Mouse (Mus musculus): ENCODE results near the gene Rapgef4.
A peak's percentile ranks its signal among the peaks of the same experiment; 100 is the strongest.
"Not testable (repeated sequence)": the region's sequence is repeated elsewhere in the genome, so short reads cannot be mapped to it uniquely, and the experiment has no call there.

The Rapgef4 gene

GRCm38 (mm10) chr2:72029081-72029480, 48.0 kb downstream of the Rapgef4 start:
- DNase-seq (ENCODE audit: low spot score) = no peak

GRCm38 (mm10) chr2:72029586-72030144, 48.6 kb downstream of the Rapgef4 start:
- no peak for DNase-seq (ENCODE audit: low spot score)

DNA sequence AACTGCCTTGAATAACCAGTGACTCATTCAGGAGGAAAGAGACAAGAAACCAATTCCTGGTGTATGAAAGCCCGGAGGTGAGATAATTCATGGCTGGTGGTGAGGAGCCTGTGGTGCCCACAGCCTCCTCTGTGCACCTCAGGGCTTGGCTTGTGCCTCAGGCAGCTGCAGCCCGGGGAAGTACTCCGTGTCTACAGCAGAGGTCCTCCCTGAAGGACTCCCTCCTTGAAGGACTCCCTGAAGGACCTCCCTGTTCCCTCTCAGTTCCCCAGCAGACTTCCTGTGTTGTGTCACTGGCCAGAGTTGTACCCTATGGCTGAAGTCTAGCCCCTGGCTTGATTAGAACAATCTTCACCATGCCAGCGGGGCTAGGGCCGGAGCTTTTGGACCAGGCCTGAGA, 50.7 kb downstream of the Rapgef4 start:
- DNase-seq (ENCODE audit: low spot score) = no peak

- DNase-seq (ENCODE audit: low spot score) = no peak
These were observed 54.6 kb downstream of the Rapgef4 start for GRCm38 (mm10) chr2:72035616-72036015.

- no peak for DNase-seq (ENCODE audit: low spot score)
These were observed 56.3 kb downstream of the Rapgef4 start for GRCm38 (mm10) chr2:72037357-72037756.

DNA sequence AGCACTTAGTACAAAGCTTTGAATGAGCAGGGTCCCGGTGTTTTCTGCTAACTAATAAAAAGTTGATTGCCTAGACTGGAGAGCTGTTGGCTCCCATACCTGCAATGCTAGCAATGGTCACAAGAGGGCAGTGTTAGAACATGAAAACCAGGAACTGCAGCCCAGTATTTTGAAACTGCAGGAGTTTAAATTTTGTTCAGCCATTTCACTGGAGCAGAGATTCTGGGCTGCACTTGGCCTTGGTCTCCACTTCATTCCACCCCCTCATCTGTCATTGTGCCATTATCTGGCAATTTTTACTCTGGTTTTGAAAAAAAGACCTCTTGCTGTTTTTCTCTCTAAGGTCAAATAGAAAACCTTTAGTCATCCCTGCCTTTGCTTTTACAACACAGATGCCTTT, 57.2 kb downstream of the Rapgef4 start:
- peak; percentile 37 for DNase-seq (ENCODE audit: low spot score)

- no peak for DNase-seq (ENCODE audit: low spot score)
These were observed 57.7 kb downstream of the Rapgef4 start for GRCm38 (mm10) chr2:72038651-72039251.

GRCm38 (mm10) chr2:72039522-72040045, 58.5 kb downstream of the Rapgef4 start:
- no peak for DNase-seq (ENCODE audit: low spot score)

DNA sequence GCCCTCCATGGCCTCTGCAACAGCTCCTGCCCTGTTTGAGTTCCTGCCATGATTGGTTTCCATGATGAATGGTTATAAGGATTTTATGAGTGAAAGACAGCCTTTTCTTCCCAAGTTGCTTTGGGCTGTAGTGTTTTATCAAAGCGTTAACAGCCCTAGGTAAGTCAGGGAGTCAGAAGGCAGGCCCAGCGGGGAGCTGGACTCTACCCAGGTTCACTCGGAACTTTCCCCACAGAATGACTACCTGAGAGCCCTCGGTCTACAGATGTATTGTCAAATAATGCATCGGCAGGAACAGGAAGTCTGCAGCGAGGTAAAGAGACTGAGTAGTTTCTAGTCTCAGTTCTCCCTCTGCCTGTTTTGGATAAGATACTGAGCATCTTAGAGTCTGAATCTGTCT, 60.0 kb downstream of the Rapgef4 start:
- no peak for DNase-seq (ENCODE audit: low spot score)

DNA sequence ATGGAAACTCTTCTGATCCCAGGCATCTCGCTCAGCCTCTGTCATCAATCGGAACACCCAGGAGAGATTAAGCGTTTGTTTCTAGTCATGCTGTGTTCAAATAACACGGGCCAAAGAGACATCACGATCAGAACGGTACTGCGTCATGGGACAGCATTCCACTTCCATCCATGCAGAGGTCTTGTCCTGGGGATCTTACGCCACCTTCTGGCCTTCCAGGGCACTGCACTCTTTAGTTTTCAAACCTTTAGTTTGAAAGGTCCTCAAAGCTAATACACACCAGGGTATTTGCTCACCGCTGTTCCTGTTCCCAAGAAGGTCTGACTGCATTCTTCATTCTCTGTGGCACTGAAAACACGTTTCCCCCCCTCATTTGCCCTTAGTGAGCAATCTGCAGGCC, 61.1 kb downstream of the Rapgef4 start:
- no peak for DNase-seq (ENCODE audit: low spot score)

DNA sequence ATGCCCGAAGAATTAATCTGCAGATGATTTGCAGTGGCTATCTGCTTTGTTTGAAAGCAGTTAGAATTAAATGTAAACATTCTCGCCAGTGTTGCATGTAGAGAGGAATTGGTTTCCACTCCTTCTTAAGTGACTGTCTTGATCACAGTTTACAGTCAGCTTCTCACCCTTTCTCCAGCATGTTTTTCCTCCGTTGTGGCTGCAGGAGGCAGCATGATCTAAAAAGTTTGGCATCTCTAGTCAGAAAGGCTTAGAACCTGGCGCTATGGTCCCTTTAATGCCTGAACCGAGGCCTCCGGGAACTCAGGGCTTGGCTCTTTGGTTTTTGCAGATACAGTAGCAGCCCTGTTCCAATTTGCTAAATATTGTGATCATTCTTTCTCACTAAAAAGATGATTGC, 63.2 kb downstream of the Rapgef4 start:
- no peak for DNase-seq (ENCODE audit: low spot score)

GRCm38 (mm10) chr2:72045024-72045423, 64.0 kb downstream of the Rapgef4 start:
- DNase-seq (ENCODE audit: low spot score) = no peak

DNA sequence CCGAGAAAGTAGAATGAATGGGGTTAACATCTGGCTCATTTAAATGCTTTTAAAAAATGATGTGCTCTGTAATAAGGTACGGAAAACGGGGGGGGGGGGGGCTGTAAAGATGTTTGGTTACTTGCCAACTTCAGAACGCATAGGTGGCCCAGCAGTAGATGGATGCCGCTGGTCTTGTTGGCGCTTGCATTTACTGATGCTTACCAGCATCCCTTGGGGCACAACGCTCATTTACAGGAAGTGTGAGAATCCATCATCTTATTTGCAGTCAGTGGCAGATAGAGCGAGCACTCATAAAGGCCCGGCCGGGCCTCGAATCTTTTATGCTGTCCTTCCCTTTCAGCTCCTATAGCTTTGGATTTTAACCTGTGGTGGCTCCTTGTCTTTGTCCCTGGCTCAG, 64.6 kb downstream of the Rapgef4 start:
- no peak for DNase-seq (ENCODE audit: low spot score)

GRCm38 (mm10) chr2:72050451-72050850, 69.4 kb downstream of the Rapgef4 start:
- DNase-seq (ENCODE audit: low spot score) = no peak

DNA sequence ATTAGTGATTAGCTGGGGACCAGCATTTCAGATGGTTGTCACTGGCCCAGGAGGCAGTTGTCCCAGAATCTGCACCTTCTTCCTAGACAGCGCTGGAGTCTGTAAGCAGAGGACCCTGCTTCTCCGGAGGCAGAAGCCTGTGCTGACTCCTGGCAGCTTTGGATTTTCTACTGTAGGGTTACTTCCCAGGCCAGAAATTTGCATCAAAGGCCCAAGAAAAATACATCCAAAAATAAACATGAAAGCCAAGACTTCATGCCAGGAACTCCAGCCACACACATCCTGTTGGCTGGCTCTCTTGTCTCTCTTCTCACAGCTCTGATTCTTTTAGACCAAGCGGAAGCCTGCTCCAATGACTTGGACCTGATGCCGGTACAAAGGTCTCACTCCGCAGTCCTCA, 73.2 kb downstream of the Rapgef4 start:
- no peak for DNase-seq (ENCODE audit: low spot score)

DNA sequence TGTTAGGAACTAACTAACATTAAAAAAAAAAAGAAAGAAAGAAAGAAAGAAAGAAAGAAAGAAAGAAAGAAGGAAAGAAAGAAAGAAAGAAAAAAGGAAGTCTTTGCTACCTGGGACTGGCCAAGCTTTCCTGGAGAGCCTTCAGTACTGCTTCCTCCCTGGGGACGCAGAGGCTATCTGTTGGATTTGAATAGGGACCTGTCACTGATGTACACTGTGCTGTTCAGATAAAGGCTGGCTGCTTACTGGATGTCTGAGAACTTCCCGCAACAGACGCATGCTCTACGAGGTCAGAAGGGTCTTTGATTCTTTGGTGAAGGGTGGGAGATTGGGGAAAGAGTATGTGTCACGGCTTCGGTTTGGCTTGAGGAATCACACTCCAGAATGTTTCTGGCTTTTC, 73.7 kb downstream of the Rapgef4 start:
- DNase-seq (ENCODE audit: low spot score) = no peak

GRCm38 (mm10) chr2:72055476-72055875, 74.4 kb downstream of the Rapgef4 start:
- DNase-seq (ENCODE audit: low spot score) = no peak

DNA sequence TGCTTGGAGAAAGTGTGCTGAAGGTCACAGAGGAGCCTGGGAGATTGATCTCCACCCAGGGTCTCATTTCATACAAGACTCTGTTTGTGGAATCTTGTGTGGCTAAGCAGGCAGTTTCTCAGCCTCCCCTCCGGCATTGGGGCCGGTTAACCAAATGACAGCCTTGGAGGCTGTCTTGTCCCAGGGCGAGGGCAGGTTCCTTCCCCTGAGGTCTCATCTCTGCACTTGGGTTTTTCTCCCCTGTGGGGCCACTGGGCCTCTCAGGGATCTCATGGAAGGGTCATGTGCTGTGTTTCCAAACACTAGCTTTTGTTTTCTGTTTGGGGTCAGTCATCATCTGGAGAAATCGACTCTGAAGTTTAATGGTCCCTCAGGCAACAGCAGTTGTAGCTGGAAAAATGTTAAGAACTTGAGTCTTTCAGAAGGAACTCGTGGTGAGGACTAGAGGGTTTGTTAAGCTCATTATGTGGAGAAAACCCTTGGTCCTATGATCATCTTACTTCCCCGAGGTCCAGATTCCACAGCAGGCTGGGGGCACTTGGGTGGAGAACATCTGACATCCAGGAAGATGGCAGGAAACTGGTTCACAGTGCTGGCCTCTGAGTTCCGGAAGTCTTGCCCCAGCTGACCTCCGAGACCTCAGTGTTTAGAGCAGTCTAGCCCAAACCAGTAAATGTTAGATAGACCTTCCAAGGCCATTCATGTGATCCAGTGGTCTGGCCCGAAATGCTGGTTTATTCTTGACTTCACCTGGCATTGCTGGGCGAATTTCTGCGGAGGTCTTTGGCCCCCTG, 75.2 kb downstream of the Rapgef4 start:
- no peak for DNase-seq (ENCODE audit: low spot score)

DNA sequence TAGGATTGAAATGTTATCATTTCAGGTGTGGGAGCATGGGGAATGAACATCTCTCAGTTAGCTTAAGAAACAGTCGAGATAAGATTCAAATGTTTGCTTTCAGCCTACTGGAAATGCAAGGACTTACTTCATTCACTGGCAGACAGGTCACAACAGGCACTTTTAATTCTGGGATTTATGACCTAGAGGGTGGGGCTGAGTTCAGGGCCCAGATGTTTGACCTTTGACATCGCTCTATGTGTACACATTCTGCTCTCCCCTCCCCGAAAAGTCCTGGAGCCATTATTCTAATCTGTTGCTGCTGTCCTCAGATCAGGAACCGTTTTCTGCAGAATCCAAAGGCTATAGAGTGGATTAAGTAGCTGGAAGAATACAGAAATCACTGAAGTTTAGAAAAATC, 81.9 kb downstream of the Rapgef4 start:
- DNase-seq (ENCODE audit: low spot score) = no peak

GRCm38 (mm10) chr2:72068505-72068904, 87.5 kb downstream of the Rapgef4 start:
- no peak for DNase-seq (ENCODE audit: low spot score)

DNA sequence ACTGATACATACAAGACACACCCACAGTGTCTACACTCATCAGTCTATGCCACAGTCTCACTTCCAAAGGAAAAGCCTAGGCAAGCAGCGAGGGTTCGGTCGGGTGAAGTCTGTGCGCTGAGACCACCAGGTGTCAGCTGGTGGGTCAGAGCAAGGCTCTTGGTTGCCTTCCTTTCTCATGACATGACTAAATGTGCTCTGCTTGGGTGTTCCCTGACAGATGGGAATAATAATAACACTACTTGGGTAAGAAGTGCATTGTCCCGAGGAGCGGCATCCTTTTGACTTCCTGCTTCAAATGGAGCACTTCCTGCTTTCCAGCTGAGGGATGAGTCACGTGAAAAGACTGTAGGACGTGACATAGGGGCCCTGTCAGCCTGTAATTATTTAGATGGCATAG, 89.0 kb downstream of the Rapgef4 start:
- no peak for DNase-seq (ENCODE audit: low spot score)

- not testable (repeated sequence) for DNase-seq (ENCODE audit: low spot score)
These were observed 92.1 kb downstream of the Rapgef4 start for GRCm38 (mm10) chr2:72073121-72073520.

DNA sequence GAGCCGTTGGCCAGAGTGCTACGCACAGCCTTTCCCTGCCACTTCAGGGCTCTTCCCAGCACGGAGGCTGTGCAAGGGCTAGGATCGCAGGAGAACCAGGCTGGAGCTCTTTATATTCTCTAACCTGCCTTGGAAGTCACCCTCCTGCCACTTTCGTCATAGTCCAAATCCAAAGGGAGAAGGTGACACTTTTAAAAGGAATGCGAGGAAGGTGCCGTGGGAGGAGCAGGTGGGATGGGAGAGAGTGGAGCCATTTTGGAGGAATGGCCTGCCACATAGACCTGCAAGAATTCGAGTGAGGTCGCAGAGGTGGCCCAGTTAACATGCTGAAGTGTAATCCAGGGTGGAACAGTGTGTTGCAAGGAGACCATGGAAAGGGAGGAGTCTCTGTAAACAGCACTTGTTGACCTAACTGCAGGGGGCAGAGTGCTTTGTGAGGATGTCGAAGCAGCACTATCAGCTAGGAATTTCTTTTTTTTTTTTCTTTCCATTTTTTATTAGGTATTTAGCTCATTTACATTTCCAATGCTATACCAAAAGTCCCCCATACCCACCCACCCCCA, 94.0 kb downstream of the Rapgef4 start:
- no peak for DNase-seq (ENCODE audit: low spot score)
